Mouse (Mus musculus): ENCODE results near the gene Zfp106. TPM values are rescaled to one million over a fixed set of nuclear protein-coding genes. Genes with fewer than 3 reads are reported as not detected.

Gene Zfp106
- polyA plus RNA-seq, 1 experiment from 2014 or later: 78.8 TPM

DNA sequence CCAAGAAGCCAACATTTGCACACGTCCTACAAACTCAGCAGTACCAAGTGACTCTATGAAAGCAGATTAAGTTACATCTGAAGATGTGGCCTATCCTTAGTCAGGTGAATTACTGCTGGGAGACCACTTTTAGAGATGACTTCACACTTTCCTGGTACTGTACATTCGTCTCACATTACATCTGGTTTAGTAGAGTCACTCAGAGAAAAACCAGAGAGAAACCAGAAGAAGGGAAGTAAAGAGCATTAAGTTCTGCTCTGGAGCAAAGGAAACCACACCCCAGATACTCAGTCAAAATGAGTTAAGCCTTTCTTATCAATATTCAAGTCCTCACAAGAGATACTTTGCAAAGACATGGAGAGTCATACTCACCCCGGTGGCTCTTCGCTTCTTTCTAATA lies 32.4 kb downstream of the Zfp106 start:
- Histone ChIP-seq H3K9me3 (no peaks in the 10 kb centered on the region), H3K36me3 (replicated peaks) (peaks cover 99% of the 10 kb centered on the region), H3K4me3 (no peak overlapping the region), H3K27ac (replicated peaks) (no peak overlapping the region), H3K27me3 (replicated peaks; ENCODE audit: low read depth, poor library complexity, severe bottlenecking) (no peaks in the 10 kb centered on the region), H3K4me1 (no peaks in the 10 kb centered on the region)
- no peak for DNase-seq (ENCODE audit: low spot score)
- 92% methylated on average over 4 of the region's 4 CpGs for WGBS

- H3K36me3 ChIP-seq (replicated peaks): peaks cover 99% of the 10 kb centered on the region
- no peak overlapping the region for H3K4me3 ChIP-seq
- no peak overlapping the region for H3K27ac ChIP-seq (replicated peaks)
- H3K4me1 ChIP-seq: no peaks in the 10 kb centered on the region
- no peaks in the 10 kb centered on the region for H3K27me3 ChIP-seq (replicated peaks; ENCODE audit: low read depth, poor library complexity, severe bottlenecking)
- no peak for DNase-seq (ENCODE audit: low spot score)
- no peaks in the 10 kb centered on the region for H3K9me3 ChIP-seq
Measured at GRCm38 (mm10) chr2:120529531-120529930, 34.1 kb downstream of the Zfp106 start.

DNA sequence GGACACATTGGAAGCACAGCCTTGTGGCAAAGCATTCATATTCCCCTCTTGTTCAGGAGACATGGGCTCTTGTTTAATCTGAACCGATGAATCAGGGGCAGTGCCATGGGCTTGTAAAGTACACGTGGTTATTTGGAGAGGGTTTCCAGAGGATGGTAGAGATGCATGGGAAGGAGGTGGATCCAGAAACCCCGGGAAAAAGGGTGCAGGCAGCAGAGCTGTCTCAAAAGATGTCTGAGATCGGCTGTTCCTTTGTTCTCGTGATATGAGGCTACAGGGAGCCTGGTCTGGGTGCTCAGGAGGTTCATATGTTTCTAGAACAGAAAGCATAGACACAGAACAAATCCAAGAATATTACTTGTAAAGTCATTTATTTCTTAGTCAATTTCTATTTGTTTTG lies 36.9 kb downstream of the Zfp106 start:
- DNase-seq (ENCODE audit: low spot score): no peak
- Histone ChIP-seq H3K4me1 (no peaks in the 10 kb centered on the region), H3K36me3 (replicated peaks) (peaks cover 100% of the 10 kb centered on the region), H3K9me3 (no peaks in the 10 kb centered on the region), H3K27me3 (replicated peaks; ENCODE audit: low read depth, poor library complexity, severe bottlenecking) (no peaks in the 10 kb centered on the region), H3K27ac (replicated peaks) (no peak overlapping the region), H3K4me3 (no peak overlapping the region)
- 85% methylated on average over 5 of the region's 5 CpGs for WGBS

- Histone ChIP-seq H3K4me1 (no peaks in the 10 kb centered on the region), H3K36me3 (replicated peaks) (peaks cover 100% of the 10 kb centered on the region)
- 92% methylated on average over 5 of the region's 5 CpGs for WGBS
Measured at GRCm38 (mm10) chr2:120518547-120519210, 45.0 kb downstream of the Zfp106 start.

DNA sequence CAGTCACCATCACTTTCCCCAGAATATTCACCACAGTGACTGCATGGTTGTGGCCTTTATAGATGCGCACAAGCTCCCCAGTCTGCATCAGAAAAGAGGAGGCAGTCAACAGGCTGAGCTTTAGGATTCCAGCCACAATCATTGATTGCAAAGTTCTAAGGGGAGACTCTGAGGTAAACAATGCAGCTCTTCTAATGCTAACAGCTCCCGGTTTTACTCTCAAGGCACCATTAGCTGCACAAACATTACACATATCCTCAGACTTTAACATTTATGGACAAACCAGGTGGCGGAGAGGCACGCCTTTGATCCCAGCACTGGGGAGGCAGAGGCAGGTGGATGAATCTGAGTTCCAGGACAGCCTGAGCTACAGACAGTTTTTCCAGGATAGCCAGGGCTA lies 49.5 kb downstream of the Zfp106 start:
- WGBS: 93% methylated on average over 4 of the region's 4 CpGs
- DNase-seq (ENCODE audit: low spot score): no peak
- H3K36me3 ChIP-seq (replicated peaks): peaks cover 94% of the 10 kb centered on the region
- H3K9me3 ChIP-seq: no peaks in the 10 kb centered on the region
- no peaks in the 10 kb centered on the region for H3K4me1 ChIP-seq
- H3K27ac ChIP-seq (replicated peaks): no peak overlapping the region
- no peak overlapping the region for H3K4me3 ChIP-seq
- H3K27me3 ChIP-seq (replicated peaks; ENCODE audit: low read depth, poor library complexity, severe bottlenecking): no peaks in the 10 kb centered on the region

More at GRCm38 (mm10) chr2:120518547-120519210, 45.0 kb downstream of the Zfp106 start:
- no peak for DNase-seq (ENCODE audit: low spot score)
- Histone ChIP-seq H3K27ac (replicated peaks) (no peak overlapping the region), H3K9me3 (no peaks in the 10 kb centered on the region), H3K27me3 (replicated peaks; ENCODE audit: low read depth, poor library complexity, severe bottlenecking) (no peaks in the 10 kb centered on the region), H3K4me3 (no peak overlapping the region)

DNA sequence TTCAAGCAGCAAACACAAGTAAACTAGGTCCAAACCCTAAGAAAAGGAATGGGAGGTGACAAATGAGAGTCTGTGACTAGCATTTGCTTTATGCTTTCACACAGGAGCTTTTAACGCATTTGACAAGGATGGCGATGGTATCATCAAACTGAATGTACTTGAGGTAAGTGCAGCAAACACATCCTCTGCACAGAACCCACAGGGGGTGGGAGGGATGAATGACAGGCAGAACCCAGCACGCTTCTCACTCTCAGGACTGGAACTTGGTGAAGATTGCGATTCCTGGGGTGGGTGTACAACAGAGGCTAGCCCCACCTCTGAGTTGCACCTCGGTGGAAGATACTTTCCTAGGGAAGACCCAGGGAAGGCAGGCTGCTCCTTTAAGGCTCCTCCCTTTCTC lies 59.7 kb downstream of the Zfp106 start:
- WGBS: 83% methylated on average over 5 of the region's 5 CpGs
- no peak overlapping the region for H3K27ac ChIP-seq (replicated peaks)
- H3K4me1 ChIP-seq: peaks cover 23% of the 10 kb centered on the region
- peaks cover 54% of the 10 kb centered on the region for H3K36me3 ChIP-seq (replicated peaks)
- no peaks in the 10 kb centered on the region for H3K9me3 ChIP-seq
- H3K27me3 ChIP-seq (replicated peaks; ENCODE audit: low read depth, poor library complexity, severe bottlenecking): no peaks in the 10 kb centered on the region
- no peak overlapping the region for H3K4me3 ChIP-seq
- no peak for DNase-seq (ENCODE audit: low spot score)

GRCm38 (mm10) chr2:120503094-120503493 lies 60.5 kb downstream of the Zfp106 start:
- Histone ChIP-seq H3K27me3 (replicated peaks; ENCODE audit: low read depth, poor library complexity, severe bottlenecking) (no peaks in the 10 kb centered on the region), H3K4me3 (no peak overlapping the region), H3K27ac (replicated peaks) (no peak overlapping the region), H3K4me1 (peaks cover 23% of the 10 kb centered on the region), H3K36me3 (replicated peaks) (peaks cover 45% of the 10 kb centered on the region), H3K9me3 (no peaks in the 10 kb centered on the region)
- no peak for DNase-seq (ENCODE audit: low spot score)
- 90% methylated on average over 6 of the region's 6 CpGs for WGBS

DNA sequence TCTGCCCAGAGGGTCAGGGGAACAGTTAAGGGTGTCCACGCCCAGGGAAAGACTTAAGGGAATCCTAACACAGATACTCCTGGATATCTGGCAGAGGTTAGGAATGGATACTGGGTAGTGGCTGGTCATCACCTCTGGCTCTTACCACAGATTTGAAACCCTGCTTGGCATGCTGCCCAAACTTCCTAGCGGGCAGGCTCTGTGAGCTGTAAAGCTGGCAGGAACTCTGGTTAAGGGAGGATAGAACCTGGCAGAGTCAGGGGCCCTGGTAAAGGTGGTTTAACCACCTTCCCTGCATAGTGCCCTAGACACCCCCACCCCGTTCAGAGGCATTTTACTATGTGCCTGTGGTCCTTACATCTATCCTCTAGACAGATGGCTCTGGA lies 61.0 kb downstream of the Zfp106 start:
- Histone ChIP-seq H3K4me3 (no peak overlapping the region), H3K27ac (replicated peaks) (no peak overlapping the region), H3K4me1 (peaks cover 23% of the 10 kb centered on the region), H3K36me3 (replicated peaks) (peaks cover 40% of the 10 kb centered on the region), H3K9me3 (no peaks in the 10 kb centered on the region), H3K27me3 (replicated peaks; ENCODE audit: low read depth, poor library complexity, severe bottlenecking) (no peaks in the 10 kb centered on the region)
- DNase-seq (ENCODE audit: low spot score): no peak
- WGBS: 85% methylated on average over 3 of the region's 3 CpGs

GRCm38 (mm10) chr2:120501931-120502604 lies 61.6 kb downstream of the Zfp106 start:
- Histone ChIP-seq H3K27me3 (replicated peaks; ENCODE audit: low read depth, poor library complexity, severe bottlenecking) (no peaks in the 10 kb centered on the region), H3K27ac (replicated peaks) (no peak overlapping the region), H3K4me1 (peaks cover 23% of the 10 kb centered on the region), H3K9me3 (no peaks in the 10 kb centered on the region), H3K36me3 (replicated peaks) (peaks cover 35% of the 10 kb centered on the region), H3K4me3 (no peak overlapping the region)
- DNase-seq (ENCODE audit: low spot score): no peak
- WGBS: 73% methylated on average over 13 of the region's 13 CpGs

GRCm38 (mm10) chr2:120501136-120501918 lies 62.3 kb downstream of the Zfp106 start:
- Histone ChIP-seq H3K4me3 (no peak overlapping the region), H3K27ac (replicated peaks) (peak overlapping the region; percentile 59), H3K36me3 (replicated peaks) (peaks cover 27% of the 10 kb centered on the region), H3K27me3 (replicated peaks; ENCODE audit: low read depth, poor library complexity, severe bottlenecking) (no peaks in the 10 kb centered on the region), H3K4me1 (peaks cover 23% of the 10 kb centered on the region), H3K9me3 (no peaks in the 10 kb centered on the region)
- WGBS: 47% methylated on average over 17 of the region's 17 CpGs
- DNase-seq (ENCODE audit: low spot score): no peak

GRCm38 (mm10) chr2:120499971-120500471 lies 63.6 kb downstream of the Zfp106 start:
- Histone ChIP-seq H3K27me3 (replicated peaks; ENCODE audit: low read depth, poor library complexity, severe bottlenecking) (no peaks in the 10 kb centered on the region), H3K36me3 (replicated peaks) (peaks cover 14% of the 10 kb centered on the region), H3K9me3 (no peaks in the 10 kb centered on the region), H3K4me3 (no peak overlapping the region), H3K4me1 (peaks cover 23% of the 10 kb centered on the region), H3K27ac (replicated peaks) (no peak overlapping the region)
- WGBS: 78% methylated on average over 6 of the region's 6 CpGs
- no peak for DNase-seq (ENCODE audit: low spot score)

GRCm38 (mm10) chr2:120496511-120496910 lies 67.1 kb downstream of the Zfp106 start:
- H3K27ac ChIP-seq (replicated peaks): no peak overlapping the region
- no peak for DNase-seq (ENCODE audit: low spot score)
- H3K4me3 ChIP-seq: no peak overlapping the region
- WGBS: 79% methylated on average over 3 of the region's 3 CpGs
- no peaks in the 10 kb centered on the region for H3K27me3 ChIP-seq (replicated peaks; ENCODE audit: low read depth, poor library complexity, severe bottlenecking)
- no peaks in the 10 kb centered on the region for H3K9me3 ChIP-seq
- H3K36me3 ChIP-seq (replicated peaks): no peaks in the 10 kb centered on the region
- H3K4me1 ChIP-seq: peaks cover 11% of the 10 kb centered on the region
